Mouse (Mus musculus) c-Kit-negative CD71-positive TER-119-positive erythroid progenitor cells, embryonic 14.5 days (primary cell): Measurements from ENCODE around the gene Lama4.

Source experiments
- DNase-seq: peaks from one replicate; pipeline ENCODE4 v3.0.0-alpha.2; 2013; ENCODE audit warnings: low read depth, low spot score

The Lama4 gene

DNA sequence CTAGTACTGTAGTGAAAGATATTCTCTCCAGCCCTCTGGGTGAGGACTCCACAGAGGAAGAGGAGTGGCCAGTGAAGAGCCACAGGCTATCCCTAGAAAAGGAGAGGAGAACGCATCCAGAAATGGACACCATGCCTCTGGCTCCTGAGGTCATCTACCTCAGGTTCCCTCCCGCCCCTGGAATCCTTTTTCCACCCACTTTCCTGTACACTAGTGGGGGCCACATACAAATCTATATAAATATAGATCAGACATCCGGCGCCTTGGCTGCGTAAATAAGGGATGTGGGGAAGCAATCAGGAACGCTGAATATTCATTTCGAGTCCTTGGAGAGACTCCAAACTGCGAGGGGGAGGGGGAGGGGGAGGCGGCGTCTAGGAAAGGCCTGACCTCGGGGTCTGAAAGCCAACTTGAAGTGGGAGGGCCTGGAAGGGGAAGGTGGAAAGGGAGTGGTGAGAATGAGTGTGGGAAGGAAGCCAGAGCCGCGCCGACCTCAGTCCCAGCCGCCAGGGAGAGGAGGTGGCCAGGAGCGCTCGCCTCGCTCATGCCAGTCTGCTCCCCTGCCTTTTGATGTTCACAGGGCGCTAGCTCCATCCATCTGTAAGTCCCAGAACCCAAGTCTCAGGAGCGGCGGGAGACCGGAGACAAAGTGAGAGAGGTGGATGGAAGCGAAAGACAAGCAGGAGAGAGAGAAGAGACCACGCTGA, at the start of gene Lama4:
Gene Lama4, plus strand, starts transcription at position 441 of the 707 bp plus-strand sequence.
- no peak for DNase-seq

DNA sequence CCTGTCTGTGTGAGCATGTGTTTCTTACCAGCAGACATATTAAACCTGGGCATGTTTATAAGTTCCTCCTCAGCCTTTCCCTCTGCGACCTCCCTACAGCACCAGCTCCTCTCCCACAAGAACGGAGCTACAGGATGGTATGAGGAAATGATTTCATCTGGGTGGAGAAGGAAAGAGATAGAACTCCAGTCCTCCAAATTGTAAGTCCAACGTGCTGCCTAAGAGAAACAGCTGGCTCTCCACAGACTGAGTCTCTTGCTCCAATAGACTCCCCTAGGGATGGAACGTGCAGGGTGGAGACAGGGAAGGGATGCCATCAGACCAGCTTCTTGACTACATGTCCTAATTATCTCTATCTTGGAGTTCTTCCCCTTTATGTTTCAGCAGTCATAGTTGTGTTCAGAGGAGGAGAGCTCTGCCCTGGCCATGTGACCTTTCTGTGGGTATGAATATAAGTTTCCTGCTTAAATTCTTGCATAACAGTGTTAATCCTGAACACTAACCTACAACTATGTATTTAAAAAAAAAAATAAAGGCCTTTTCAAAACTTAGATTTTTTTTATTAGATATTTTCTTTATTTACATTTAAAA, 49.2 kb upstream of the Lama4 start:
- no peak for DNase-seq

DNA sequence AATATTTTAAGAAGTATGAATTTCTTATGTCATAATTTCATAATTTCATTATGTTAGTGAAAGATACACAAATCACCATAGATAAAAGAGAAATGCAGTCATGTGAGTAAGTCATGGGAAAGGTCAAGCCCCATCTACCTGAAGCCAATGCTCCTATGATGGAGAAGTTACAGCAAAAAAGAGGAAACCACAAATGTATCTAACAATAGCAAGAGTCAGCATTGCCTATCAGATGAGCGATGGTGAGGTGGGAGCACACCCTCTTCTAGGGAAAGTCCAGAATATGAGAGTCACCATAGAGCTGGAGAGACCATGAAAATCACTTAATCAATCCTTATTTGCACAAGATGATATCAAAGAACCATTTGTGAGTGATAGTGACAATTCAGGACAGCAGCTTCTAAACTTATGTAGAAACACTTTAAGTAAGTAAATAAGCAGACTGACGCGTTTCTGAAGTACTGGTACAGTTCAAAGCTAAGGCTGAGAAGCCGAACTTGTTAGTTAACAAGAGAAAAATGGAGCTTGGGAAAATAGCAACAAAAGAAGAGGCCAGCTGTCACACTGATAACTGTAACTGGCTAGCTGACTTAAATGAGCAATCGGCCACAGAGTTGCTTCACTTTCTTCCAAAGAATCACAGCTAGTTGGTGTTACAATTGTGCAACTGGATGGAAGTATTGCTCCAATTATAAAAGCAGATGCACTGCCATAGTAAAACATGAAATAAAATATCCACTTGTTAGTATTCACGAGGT, 36.2 kb upstream of the Lama4 start:
- DNase-seq, result no peak

DNA sequence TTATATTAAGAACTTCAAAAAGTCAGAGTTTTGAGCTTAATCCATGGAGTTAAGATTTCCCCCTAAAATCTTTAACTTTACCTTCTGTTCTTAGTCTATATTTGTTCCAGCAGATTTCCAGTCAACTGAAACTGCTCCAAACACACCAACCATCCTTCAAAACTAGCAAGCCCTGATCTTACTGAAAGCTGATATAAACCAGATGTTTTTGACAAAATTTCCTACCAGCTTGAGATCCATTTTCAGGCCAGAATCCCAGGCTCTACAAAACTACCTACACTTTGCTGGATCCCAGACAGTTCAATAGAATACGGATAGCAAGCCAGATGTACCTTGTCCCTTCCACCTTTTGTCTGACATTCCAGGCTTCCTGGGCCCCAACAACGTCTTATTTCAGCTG, 20.6 kb upstream of the Lama4 start:
- DNase-seq, result no peak

DNA sequence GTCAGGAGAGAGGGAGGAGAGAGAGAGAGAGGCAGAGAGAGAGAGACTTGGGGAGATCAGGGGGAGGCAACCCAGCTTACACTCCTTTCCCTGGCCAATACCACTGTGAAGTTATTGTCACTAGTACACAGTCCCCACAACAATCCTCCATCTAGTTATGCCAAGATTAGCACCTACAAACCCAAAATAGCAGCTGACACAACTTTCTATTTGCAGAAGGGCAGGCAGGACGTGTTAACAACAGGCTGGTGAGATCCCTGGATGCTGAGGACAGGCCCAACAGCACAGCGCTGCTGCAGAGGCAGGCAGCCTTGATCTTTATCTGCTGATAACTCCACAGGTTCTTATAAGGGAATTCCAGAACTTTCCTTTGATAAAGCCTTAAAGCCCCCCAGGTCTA, 3.4 kb upstream of the Lama4 start:
- DNase-seq, result no peak

DNA sequence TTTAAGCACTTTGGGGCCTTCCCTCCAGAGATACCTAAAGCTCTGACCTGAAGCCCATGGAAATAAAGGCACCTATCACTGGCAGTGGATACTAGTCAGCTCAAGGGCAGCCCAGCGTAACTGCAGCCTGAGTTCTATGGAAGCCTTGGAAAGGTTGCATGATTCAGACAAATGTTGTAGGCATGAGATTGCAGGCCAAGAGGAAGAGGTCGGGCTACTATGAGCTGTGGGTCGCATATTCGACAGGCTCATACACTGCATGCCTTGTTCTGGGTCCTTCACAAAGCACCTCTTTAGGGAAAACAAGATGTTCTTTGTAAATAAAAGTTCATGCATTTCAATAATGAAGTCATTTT, 618 bp upstream of the Lama4 start:
- DNase-seq, result no peak

DNA sequence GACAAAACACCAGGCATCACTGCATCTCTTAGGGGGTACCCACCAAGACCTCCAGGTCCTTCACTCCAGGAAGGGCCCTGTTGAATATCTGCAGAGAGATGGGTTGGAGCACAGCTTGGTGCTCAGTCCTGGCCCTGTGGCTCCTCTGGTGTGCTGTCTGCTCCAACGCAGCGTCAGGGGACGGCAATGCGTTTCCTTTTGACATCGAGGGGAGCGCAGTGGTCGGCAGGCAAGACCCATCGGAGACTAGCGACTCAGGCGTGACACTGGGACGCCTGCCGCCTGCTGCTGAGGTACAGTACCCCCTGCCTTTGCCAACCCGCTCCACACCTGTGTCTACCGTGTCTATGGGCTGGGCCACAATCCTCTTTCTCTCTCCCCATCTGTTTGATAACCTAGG, 542 bp downstream of the Lama4 start:
- DNase-seq, result no peak

DNA sequence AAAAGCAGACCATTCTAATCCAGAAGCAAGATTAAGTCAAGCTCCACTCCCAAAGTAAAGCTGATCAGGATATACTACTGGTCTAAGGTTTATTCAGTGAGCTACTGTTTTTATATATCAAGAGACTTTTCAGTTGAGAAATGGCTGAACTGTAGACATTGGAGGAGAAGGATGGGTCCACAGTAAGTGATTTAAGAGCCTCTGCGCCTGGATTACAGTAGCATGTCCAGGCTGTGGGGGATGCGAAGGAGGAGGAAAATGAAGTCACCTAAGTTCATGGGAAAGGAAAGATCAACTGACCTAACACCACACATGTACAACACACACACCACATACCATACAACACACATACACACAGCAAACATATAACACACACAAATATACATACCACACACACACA, 1.3 kb downstream of the Lama4 start:
- DNase-seq, result no peak

DNA sequence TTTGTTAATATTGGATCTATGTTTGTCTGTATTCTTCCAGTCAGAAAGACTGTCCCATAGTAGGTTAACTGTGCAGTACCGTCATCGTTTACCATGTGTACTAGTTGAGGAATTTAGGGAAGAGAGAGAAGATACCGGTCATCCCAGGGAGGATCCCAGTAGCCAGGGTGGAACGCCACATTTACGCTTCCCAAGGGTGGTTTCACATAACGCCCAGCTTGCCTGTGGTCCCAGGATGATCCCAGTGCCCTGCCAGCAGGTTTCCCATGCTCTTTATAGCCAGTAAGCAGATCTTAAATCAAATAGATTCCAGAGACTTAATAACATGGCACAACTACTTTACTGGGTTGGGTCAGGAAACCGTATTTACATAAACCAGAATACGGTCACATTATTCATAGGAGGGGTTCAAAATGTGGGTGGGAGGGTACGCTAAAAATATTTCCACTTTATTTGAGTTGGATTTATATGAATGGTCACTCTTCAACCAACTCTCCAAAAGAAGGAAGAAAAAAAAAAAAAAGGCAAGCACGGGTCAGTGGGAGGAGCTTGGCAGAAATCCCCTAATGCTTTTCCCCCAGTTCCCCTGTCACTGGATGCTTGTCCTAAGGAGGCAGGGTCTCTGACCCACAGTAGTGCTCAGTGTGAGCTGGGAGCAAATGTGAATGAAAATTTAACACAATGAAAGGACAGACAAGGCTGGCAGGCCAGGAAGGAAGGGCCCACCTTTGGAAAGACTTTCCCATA, 3.2 kb downstream of the Lama4 start:
- DNase-seq, result no peak

DNA sequence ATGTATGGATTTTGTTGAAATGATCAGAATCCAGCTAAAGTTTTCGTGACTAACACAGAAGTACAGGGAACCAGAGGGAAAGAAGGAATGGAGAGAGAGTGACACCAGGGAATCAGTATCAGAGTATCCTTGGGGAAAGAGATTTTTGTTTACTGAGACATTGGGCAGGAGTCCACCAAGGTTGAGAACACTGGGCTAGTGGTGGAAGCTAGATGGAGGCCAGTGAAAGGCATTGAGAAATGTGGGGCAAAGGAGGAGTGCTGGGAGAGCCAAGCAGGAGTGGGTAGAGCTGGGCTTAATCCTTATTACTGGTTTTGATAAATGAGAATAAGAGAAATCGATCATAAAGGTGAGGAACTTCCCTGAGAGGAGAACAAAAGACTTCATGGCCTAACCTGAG, 4.2 kb downstream of the Lama4 start:
- no peak for DNase-seq

DNA sequence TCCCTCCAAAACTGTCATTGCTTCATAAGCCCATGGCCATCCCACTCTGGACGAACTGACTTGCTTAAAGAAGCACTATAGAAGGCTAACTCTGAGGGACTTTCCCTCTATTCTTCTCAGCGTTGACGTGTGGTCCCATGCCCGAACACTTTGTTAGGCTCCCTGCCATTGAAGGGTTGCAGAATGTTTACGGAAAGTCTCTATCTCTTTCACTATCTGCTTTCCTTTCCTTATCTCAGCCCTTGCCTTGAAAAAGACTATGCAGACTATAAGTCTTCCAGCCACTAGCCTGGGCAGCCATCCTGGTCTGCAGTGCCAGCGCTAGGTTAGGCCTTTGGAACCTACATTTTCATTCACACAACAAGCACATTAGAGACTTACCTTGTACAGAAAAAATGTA, 4.7 kb downstream of the Lama4 start:
- DNase-seq, result no peak

DNA sequence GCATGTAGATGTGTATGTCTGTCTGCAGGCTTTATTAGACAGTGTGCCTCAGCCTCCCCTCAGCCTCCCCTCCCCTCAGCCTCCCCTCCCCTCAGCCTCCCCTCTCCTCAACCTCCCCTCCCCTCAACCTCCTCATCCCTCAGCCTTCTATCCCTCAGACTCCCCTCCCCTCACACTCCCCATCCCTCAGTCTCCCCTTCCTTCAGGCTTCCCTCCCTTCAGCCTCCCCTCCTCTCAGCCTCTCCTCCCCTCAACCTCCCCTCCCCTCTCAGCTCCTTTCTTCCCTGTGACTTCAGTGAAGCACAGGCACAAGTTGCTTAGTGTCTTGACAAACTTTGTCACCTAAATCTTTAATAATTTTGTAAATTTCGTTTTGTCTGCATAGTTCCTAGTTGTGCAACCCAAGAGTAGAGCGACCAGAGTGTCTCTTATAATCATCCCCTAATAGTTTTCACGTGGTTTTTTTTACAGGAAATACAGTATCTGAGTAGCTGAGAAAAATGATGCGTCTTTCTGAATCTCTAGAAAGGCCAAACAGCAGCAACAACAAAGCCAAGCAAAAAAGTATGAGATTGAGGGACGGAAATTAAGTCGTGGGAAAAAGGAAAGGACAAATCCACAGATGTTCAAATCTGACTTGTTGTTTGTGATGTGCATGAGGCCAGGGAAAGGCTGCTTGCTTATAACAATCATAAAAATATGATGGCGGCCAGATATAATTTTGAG, 7.1 kb downstream of the Lama4 start:
- no peak for DNase-seq

DNA sequence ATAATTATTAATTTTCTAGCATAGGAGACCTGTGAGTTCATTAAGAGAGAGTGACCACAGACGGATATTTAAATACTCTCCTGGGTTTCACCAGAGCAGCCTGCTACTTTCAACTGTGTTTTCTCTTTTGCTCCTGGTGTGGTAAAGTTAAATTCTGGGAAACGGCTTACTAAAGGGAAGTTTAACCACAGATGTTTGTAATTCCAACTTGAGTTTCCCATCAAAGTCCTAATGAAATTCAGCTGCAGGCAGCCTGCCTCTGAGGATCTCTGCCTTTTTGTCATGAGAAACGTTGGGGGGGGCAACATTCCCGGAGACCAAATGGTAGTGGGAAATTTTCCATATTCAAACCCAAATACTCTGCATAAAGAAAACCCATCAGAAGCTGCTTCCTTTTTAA, 7.7 kb downstream of the Lama4 start:
- DNase-seq, result no peak

DNA sequence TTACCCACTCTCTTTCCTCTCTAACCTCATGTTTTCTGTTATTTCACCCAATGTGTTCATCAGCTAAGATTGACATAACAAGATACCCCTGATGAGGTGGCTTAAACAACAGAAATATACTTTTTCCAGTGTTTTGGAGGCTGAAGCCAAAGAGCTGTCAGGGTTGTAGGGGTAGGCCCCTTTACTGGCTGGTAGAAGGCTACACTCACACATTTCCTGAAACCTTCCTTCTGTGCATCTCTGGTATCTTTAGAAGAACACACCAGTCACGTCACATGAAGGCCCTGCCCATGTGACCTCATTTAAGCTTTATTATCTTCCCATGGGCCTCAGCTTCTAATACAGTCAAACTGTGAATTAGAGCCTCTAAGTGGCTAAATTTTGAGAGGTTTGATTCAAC, 12.9 kb downstream of the Lama4 start:
- no peak for DNase-seq

DNA sequence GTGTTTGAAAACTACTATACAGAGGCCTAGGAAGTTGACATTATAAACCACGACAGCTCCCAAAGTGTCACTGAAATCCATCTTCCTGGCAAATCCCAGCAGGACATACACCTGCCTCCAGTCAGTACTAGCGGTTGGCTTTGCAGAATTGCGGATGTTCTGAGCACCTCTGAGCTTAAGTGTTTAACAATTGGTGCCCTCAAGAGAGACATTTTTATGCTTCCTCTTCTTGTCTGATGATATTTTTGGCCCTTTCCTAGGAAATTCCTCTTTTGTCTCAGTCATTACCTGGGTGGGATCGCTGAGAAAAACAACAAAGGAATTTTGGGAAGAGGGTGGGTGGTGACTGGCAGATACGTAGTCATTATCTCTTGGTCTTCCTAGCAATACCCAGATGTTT, 14.4 kb downstream of the Lama4 start:
- no peak for DNase-seq

DNA sequence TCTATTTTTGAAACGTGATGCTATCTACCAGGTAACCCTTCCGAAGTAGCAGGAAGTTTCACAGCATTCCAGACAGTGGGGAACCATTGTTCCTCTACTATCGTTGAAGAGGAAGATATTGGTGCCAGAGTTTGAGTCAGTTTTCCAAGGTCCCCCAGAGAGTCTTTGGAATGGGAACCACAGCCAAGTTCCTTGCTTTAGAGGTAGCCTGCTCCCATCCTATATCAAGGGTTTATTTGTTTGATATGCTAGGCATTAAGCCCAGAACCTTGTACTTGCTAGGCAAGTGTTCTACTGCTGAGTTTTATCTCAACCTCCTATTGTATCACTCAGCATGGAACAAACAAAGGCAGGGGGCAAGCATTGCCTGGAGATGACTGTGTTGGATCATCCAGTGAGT, 15.7 kb downstream of the Lama4 start:
- DNase-seq, result no peak

DNA sequence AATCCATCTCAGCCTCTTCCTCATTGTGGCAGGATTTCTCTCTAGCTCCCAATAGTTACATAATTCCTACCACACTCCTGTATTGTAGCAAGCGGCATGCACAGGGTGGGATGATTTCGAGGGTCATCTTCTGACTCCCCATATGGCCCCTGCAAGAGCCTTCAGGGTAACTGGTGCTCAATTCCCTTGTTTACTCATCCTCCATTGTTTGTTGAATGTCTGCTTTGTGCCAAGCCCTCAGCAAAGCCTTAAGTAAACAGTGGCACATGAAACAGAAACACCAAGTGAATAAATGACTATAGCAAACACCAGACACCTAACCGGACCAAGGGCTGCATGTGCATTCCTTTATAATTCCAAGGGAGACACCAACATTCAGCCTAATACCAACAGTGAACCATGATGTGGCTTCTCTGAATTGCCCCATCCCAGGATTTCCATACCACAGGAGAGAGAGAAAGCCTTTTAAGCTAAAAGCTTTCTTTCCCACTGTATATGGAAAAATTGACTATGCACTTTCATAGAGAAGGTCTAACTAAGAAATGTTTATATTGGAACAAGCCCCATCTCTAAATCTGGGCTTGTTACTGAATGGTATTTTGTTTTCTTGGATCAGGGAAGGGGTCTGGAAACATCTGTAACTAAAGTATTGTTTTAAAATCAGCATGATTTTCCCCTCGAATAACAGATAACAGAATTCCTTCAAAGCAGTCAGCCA, 19.2 kb downstream of the Lama4 start:
- DNase-seq, result no peak

DNA sequence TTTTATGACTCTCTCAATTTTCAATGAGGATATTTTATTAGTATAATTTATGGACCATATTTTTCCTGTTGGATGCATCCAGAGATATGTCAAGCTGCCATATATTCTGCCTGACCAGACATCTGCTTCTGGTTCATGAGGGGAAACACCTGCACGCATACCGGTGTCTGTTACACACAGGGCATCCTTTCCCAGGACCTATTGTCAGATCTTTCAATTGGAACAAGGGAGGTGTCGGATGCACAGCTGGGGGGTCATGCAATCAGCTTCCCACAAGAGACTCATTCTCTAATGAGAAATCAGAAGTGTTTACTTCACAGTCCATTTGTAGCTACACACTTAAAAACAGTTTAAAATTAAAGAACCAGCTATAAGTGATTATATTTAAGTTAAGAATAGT, 20.7 kb downstream of the Lama4 start:
- no peak for DNase-seq

DNA sequence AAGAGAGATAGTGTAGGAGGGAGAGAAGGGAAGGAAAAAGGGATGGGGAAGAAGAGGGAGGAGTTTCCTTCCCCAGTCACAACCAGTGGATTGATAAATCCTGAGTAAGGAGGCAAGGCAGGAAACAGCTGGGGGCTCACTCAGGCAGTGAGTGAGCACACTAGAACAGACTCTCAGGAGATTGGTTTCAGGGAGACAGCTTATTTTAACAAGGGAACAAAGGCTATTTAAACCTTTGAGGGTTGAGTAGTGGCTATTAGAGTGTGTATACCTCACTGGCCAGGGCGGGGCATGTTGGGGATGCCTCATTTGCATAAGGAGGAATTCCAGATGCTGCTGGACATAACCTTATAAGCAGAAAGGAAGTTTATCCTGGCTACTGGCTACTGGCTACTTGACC, 27.5 kb downstream of the Lama4 start:
- DNase-seq, result no peak

DNA sequence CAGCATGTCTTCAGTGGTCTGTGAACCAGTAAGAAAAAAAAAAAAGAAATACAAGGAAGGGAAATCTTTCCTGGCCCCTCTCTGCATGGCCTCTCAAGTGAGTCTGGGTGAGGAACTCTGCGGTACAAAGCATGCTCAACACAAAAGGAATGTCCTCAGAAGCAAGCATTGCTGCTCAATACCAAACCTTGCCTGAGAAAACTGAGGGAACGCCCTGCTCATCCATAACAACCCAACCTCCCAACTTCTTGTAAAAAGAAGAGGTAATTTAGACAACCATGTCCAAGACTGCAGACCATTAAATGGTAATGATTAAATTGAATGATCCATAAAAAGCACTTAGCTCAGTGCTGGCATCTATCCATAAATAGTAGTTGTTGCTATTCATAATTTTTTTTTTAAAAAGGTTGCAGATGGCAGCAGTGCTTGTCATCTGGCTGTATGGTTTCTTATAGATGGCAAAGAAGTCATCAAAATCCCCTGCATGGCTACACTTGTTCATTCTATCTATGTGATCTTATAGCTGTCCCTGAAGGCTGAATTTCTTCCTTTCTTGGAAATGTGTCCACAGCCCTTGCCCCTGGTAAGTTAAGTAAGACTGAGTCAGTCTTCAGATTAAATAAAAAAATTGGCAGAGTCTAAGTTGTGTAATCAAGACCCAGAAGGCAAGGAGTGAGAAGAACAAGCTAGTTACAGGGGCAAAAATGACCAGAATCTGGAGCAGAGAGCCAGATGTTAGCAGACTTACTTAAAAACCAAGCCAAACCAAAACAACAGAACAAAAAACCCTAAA, 28.5 kb downstream of the Lama4 start:
- DNase-seq, result no peak
